Mouse (Mus musculus) cortical plate, adult 2 months (tissue): ENCODE measurements at regions not wholly inside any gene's neighbourhood (a gene's known extent, or its start where the extent isn't known, plus 50 kb on each side); places are given as distances from the start of the nearest gene placed in this dataset.

ENCODE experiments used
- H3K27ac ChIP-seq: fragments of 200-500 bp; 2 replicates; pipeline ENCODE4 v1.5.1; 2012; ENCODE audit warnings: low read length, control low read depth, inconsistent platforms; ENCODE audit not compliant: insufficient read depth
- H3K4me1 ChIP-seq: fragments of 200-500 bp; 2 replicates; pipeline ENCODE4 v1.6.1; 2011; ENCODE audit warnings: low read length; ENCODE audit not compliant: control insufficient read depth, insufficient read depth
- H3K4me3 ChIP-seq: fragments of 200-500 bp; 2 replicates; pipeline ENCODE4 v1.5.1; 2011; ENCODE audit warnings: mild to moderate bottlenecking, low read length, control low read depth; ENCODE audit not compliant: insufficient read depth
- CTCF ChIP-seq: fragments of 200-500 bp; IDR thresholded peaks from 2 replicates; pipeline ENCODE4 v1.5.1; 2011; ENCODE audit warnings: mild to moderate bottlenecking, control low read depth, low read length; ENCODE audit not compliant: insufficient read depth; ENCODE audit errors: extremely low read depth
- POLR2A ChIP-seq: fragments of 200-500 bp; IDR thresholded peaks from 2 replicates; pipeline ENCODE4 v1.6.1; 2011; ENCODE audit warnings: mild to moderate bottlenecking, low read length, control low read depth; ENCODE audit not compliant: insufficient read depth; ENCODE audit errors: extremely low read depth

GRCm38 (mm10) chr3:35437687-35438086 is 316.2 kb upstream of the Atp11b start:
- H3K4me1 ChIP-seq: no peaks in the 10 kb centered on the region
- no peak overlapping the region for H3K27ac ChIP-seq
- no peak overlapping the region for H3K4me3 ChIP-seq
- no peak for TF ChIP-seq CTCF
- no peak for TF ChIP-seq POLR2A

GRCm38 (mm10) chr3:35462858-35463257 is 291.0 kb upstream of the Atp11b start:
- TF ChIP-seq POLR2A (no peak), CTCF (no peak)
- H3K4me1 ChIP-seq: no peaks in the 10 kb centered on the region
- H3K27ac ChIP-seq: no peak overlapping the region
- no peak overlapping the region for H3K4me3 ChIP-seq

- Histone ChIP-seq H3K4me1 (no peaks in the 10 kb centered on the region), H3K27ac (no peak overlapping the region), H3K4me3 (no peak overlapping the region)
- no peak for TF ChIP-seq CTCF
These were observed 289.5 kb upstream of the Atp11b start for GRCm38 (mm10) chr3:35464212-35464911.

GRCm38 (mm10) chr3:35465956-35466355 is 287.9 kb upstream of the Atp11b start:
- H3K4me1 ChIP-seq: no peaks in the 10 kb centered on the region
- H3K27ac ChIP-seq: no peak overlapping the region
- TF ChIP-seq CTCF (no peak), POLR2A (no peak)

GRCm38 (mm10) chr3:35473351-35473750 is 280.6 kb upstream of the Atp11b start:
- Histone ChIP-seq H3K4me3 (no peak overlapping the region), H3K27ac (no peak overlapping the region), H3K4me1 (no peaks in the 10 kb centered on the region)
- TF ChIP-seq POLR2A: no peak
- no peak for TF ChIP-seq CTCF

More at GRCm38 (mm10) chr3:35465956-35466355, 287.9 kb upstream of the Atp11b start:
- H3K4me3 ChIP-seq: no peak overlapping the region

GRCm38 (mm10) chr3:35474361-35474760 is 279.5 kb upstream of the Atp11b start:
- H3K4me3 ChIP-seq: no peak overlapping the region

GRCm38 (mm10) chr3:35475326-35475725 is 278.6 kb upstream of the Atp11b start:
- TF ChIP-seq POLR2A (no peak), CTCF (no peak)
- no peaks in the 10 kb centered on the region for H3K4me1 ChIP-seq
- H3K4me3 ChIP-seq: no peak overlapping the region
- H3K27ac ChIP-seq: no peak overlapping the region

More at GRCm38 (mm10) chr3:35474361-35474760, 279.5 kb upstream of the Atp11b start:
- H3K27ac ChIP-seq: no peak overlapping the region
- TF ChIP-seq POLR2A (no peak), CTCF (no peak)
- no peaks in the 10 kb centered on the region for H3K4me1 ChIP-seq

GRCm38 (mm10) chr3:35480714-35481695 is 272.9 kb upstream of the Atp11b start:
- Histone ChIP-seq H3K4me3 (no peak overlapping the region), H3K27ac (no peak overlapping the region), H3K4me1 (peaks cover 3% of the 10 kb centered on the region; the same call in 1 of the 2 replicates)
- TF ChIP-seq POLR2A: no peak
- TF ChIP-seq CTCF: no peak

GRCm38 (mm10) chr3:35481841-35482240 is 272.1 kb upstream of the Atp11b start:
- peak overlapping the region; percentile 24; the same call in 1 of the 2 replicates for H3K4me3 ChIP-seq
- TF ChIP-seq POLR2A: no peak
- TF ChIP-seq CTCF: no peak
- peaks cover 3% of the 10 kb centered on the region; the same call in 1 of the 2 replicates for H3K4me1 ChIP-seq
- no peak overlapping the region for H3K27ac ChIP-seq
